Mouse (Mus musculus): ENCODE measurements around the gene Lactb. TPM values are rescaled to one million over a fixed set of nuclear protein-coding genes. Genes with fewer than 3 reads are reported as not detected.

The Lactb gene
- polyA plus RNA-seq, 2 experiments: 10.1 to 10.9 TPM

GRCm38 (mm10) chr9:67008781-67009180 is 33.5 kb upstream of the Lactb start:
- Histone ChIP-seq H3K4me2 (replicated peaks; ENCODE audit: low read depth, low read length, severe bottlenecking) (no peak overlapping the region), H3K4me1 (ENCODE audit: control insufficient read depth, insufficient read depth, low read length) (peaks cover 33% of the 10 kb centered on the region), H3K4me3 (replicated peaks; ENCODE audit: low read length) (no peak overlapping the region), H3K27me3 (ENCODE audit: control insufficient read depth, insufficient read depth, low read length) (no peaks in the 10 kb centered on the region), H3K27ac (replicated peaks; ENCODE audit: low read depth, low read length) (peak overlapping the region; percentile 15; the same call in 1 of the 2 replicates), H3K9ac (ENCODE audit: low read depth, low read length, severe bottlenecking) (no peak overlapping the region), H3K36me3 (ENCODE audit: control insufficient read depth, insufficient read depth, low read length) (no peaks in the 10 kb centered on the region), H3K9me3 (ENCODE audit: control insufficient read depth, low read length) (no peaks in the 10 kb centered on the region)
- WGBS: 3% methylated on average over 11 of the region's 11 CpGs
- ATAC-seq (ENCODE audit: low FRiP score, low read depth) (0 out of 2 replicates have a peak, but pooled peaks have one; percentile 14), DNase-seq (ENCODE audit: low spot score) (peak; percentile 63)
- TF ChIP-seq POLR2A (IDR thresholded peaks at IDR 0.05; ENCODE audit: borderline replicate concordance, extremely low read depth, insufficient read depth, insufficient read length): no peak

- Histone ChIP-seq H3K4me3 (replicated peaks; ENCODE audit: low read length) (no peak overlapping the region), H3K4me1 (ENCODE audit: control insufficient read depth, insufficient read depth, low read length) (peaks cover 20% of the 10 kb centered on the region), H3K9ac (ENCODE audit: low read depth, low read length, severe bottlenecking) (no peak overlapping the region), H3K9me3 (ENCODE audit: control insufficient read depth, low read length) (no peaks in the 10 kb centered on the region), H3K27me3 (ENCODE audit: control insufficient read depth, insufficient read depth, low read length) (no peaks in the 10 kb centered on the region), H3K36me3 (ENCODE audit: control insufficient read depth, insufficient read depth, low read length) (no peaks in the 10 kb centered on the region), H3K4me2 (replicated peaks; ENCODE audit: low read depth, low read length, severe bottlenecking) (no peak overlapping the region), H3K27ac (replicated peaks; ENCODE audit: low read depth, low read length) (no peak overlapping the region)
- ATAC-seq (ENCODE audit: low FRiP score, low read depth): no peak
- 68% methylated on average over 4 of the region's 4 CpGs for WGBS
- no peak for TF ChIP-seq POLR2A (IDR thresholded peaks at IDR 0.05; ENCODE audit: borderline replicate concordance, extremely low read depth, insufficient read depth, insufficient read length)
- no peak for DNase-seq (ENCODE audit: low spot score)
Measured at GRCm38 (mm10) chr9:67006376-67006775, 31.1 kb upstream of the Lactb start.

- Histone ChIP-seq H3K27ac (replicated peaks; ENCODE audit: low read depth, low read length) (no peak overlapping the region), H3K36me3 (ENCODE audit: control insufficient read depth, insufficient read depth, low read length) (no peaks in the 10 kb centered on the region), H3K9me3 (ENCODE audit: control insufficient read depth, low read length) (no peaks in the 10 kb centered on the region), H3K4me1 (ENCODE audit: control insufficient read depth, insufficient read depth, low read length) (peaks cover 22% of the 10 kb centered on the region), H3K27me3 (ENCODE audit: control insufficient read depth, insufficient read depth, low read length) (no peaks in the 10 kb centered on the region), H3K9ac (ENCODE audit: low read depth, low read length, severe bottlenecking) (no peak overlapping the region), H3K4me2 (replicated peaks; ENCODE audit: low read depth, low read length, severe bottlenecking) (no peak overlapping the region), H3K4me3 (replicated peaks; ENCODE audit: low read length) (no peak overlapping the region)
- ATAC-seq (ENCODE audit: low FRiP score, low read depth) (no peak), DNase-seq (ENCODE audit: low spot score) (no peak)
- WGBS: 84% methylated on average over 11 of the region's 11 CpGs
- no peak for TF ChIP-seq POLR2A (IDR thresholded peaks at IDR 0.05; ENCODE audit: borderline replicate concordance, extremely low read depth, insufficient read depth, insufficient read length)
Measured at GRCm38 (mm10) chr9:67005161-67005742, 30.0 kb upstream of the Lactb start.

GRCm38 (mm10) chr9:67003656-67004055 is 28.4 kb upstream of the Lactb start:
- no peak for TF ChIP-seq POLR2A (IDR thresholded peaks at IDR 0.05; ENCODE audit: borderline replicate concordance, extremely low read depth, insufficient read depth, insufficient read length)
- DNase-seq (ENCODE audit: low spot score) (no peak), ATAC-seq (ENCODE audit: low FRiP score, low read depth) (no peak)
- Histone ChIP-seq H3K4me1 (ENCODE audit: control insufficient read depth, insufficient read depth, low read length) (peaks cover 18% of the 10 kb centered on the region), H3K36me3 (ENCODE audit: control insufficient read depth, insufficient read depth, low read length) (no peaks in the 10 kb centered on the region), H3K9ac (ENCODE audit: low read depth, low read length, severe bottlenecking) (no peak overlapping the region), H3K27me3 (ENCODE audit: control insufficient read depth, insufficient read depth, low read length) (no peaks in the 10 kb centered on the region), H3K4me2 (replicated peaks; ENCODE audit: low read depth, low read length, severe bottlenecking) (no peak overlapping the region), H3K9me3 (ENCODE audit: control insufficient read depth, low read length) (no peaks in the 10 kb centered on the region), H3K4me3 (replicated peaks; ENCODE audit: low read length) (no peak overlapping the region), H3K27ac (replicated peaks; ENCODE audit: low read depth, low read length) (no peak overlapping the region)
- 50% methylated on average over 4 of the region's 4 CpGs for WGBS

- H3K9ac ChIP-seq (ENCODE audit: low read depth, low read length, severe bottlenecking): no peak overlapping the region
- H3K27ac ChIP-seq (replicated peaks; ENCODE audit: low read depth, low read length): no peak overlapping the region
- H3K36me3 ChIP-seq (ENCODE audit: control insufficient read depth, insufficient read depth, low read length): no peaks in the 10 kb centered on the region
- no peak overlapping the region for H3K4me3 ChIP-seq (replicated peaks; ENCODE audit: low read length)
- ATAC-seq (ENCODE audit: low FRiP score, low read depth) (no peak), DNase-seq (ENCODE audit: low spot score) (no peak)
- H3K4me2 ChIP-seq (replicated peaks; ENCODE audit: low read depth, low read length, severe bottlenecking): no peak overlapping the region
- WGBS: 37% methylated on average over 4 of the region's 4 CpGs
- peaks cover 13% of the 10 kb centered on the region for H3K4me1 ChIP-seq (ENCODE audit: control insufficient read depth, insufficient read depth, low read length)
- TF ChIP-seq POLR2A (IDR thresholded peaks at IDR 0.05; ENCODE audit: borderline replicate concordance, extremely low read depth, insufficient read depth, insufficient read length): no peak
- H3K9me3 ChIP-seq (ENCODE audit: control insufficient read depth, low read length): no peaks in the 10 kb centered on the region
- no peaks in the 10 kb centered on the region for H3K27me3 ChIP-seq (ENCODE audit: control insufficient read depth, insufficient read depth, low read length)
Measured at GRCm38 (mm10) chr9:67003156-67003555, 27.9 kb upstream of the Lactb start.
